Mouse (Mus musculus) C2C12 (cell line): ENCODE data around the gene Nsg2.

Source experiments
- CTCF ChIP-seq: IDR thresholded peaks from one replicate; pipeline ENCODE4 v1.5.1; 2011; ENCODE audit not compliant: control insufficient read depth, insufficient read depth, insufficient read length
- MAX ChIP-seq: IDR thresholded peaks from one replicate; pipeline ENCODE4 v1.6.1; 2011; ENCODE audit warnings: mild to moderate bottlenecking, control low read depth
- MYOG ChIP-seq: IDR thresholded peaks from one replicate; pipeline ENCODE4 v1.6.1; 2011; ENCODE audit not compliant: control insufficient read depth, insufficient read length; ENCODE audit errors: extremely low read depth
- USF1 ChIP-seq: IDR thresholded peaks from one replicate; pipeline ENCODE4 v1.6.1; 2011; ENCODE audit warnings: low read depth, mild to moderate bottlenecking, control low read depth, moderate library complexity

GRCm38 (mm10) chr11:31984786-31985185 is 15.5 kb upstream of the Nsg2 start:
- TF ChIP-seq CTCF: no peak
- TF ChIP-seq MAX: no peak
- no peak for TF ChIP-seq MYOG
- TF ChIP-seq USF1: no peak
